Mouse (Mus musculus) CH12.LX (cell line): Measurements from ENCODE around the gene Abca1. TPM values are rescaled to one million over a fixed set of nuclear protein-coding genes. Genes with fewer than 3 reads are reported as not detected.
A peak's percentile ranks its signal among the peaks of the same experiment; 100 is the strongest.

ENCODE experiments used
- DNase-seq: peaks from one replicate; pipeline ENCODE4 v3.0.0-alpha.2; 2013; ENCODE audit errors: extremely low read depth
- H3K27ac ChIP-seq: 2 replicates; pipeline ENCODE4 v1.5.1; 2012; ENCODE audit warnings: low read depth, mild to moderate bottlenecking, control low read depth, moderate library complexity; ENCODE audit not compliant: insufficient read depth
- H3K27me3 ChIP-seq: replicated peaks from 2 replicates; pipeline ENCODE3; 2012; ENCODE audit warnings: inconsistent platforms
- H3K36me3 ChIP-seq, 2 experiments: replicated peaks in 1 of 2; 2 replicates each; pipeline versions ENCODE3 to v1.6.1; 2012; ENCODE audit warnings: inconsistent platforms in 1 of 2, low read length in 1 of 2, mild to moderate bottlenecking in 1 of 2, mixed read lengths in 1 of 2, moderate library complexity in 1 of 2; ENCODE audit not compliant: control insufficient read depth in 1 of 2, insufficient read depth in 1 of 2
- H3K4me1 ChIP-seq, 2 experiments: 2 replicates each; pipeline ENCODE4 v1.6.1; 2012; ENCODE audit warnings: inconsistent platforms in 1 of 2, moderate library complexity in 1 of 2; ENCODE audit not compliant: insufficient read depth in 2 of 2, control insufficient read depth in 1 of 2
- H3K4me2 ChIP-seq: 2 replicates; pipeline ENCODE4 v1.6.1; 2012; ENCODE audit warnings: low read depth, mild to moderate bottlenecking, control low read depth; ENCODE audit not compliant: poor library complexity, insufficient read depth, severe bottlenecking
- H3K4me3 ChIP-seq, 3 experiments: fragments of 150-350 bp in 1 of 3; sonication (generic) in 1 of 3; replicated peaks in 1 of 3; 2 replicates each; pipeline versions ENCODE3 to v1.5.1; 2011 to 2012; ENCODE audit warnings: low read depth in 2 of 3, low read length in 2 of 3, mild to moderate bottlenecking in 2 of 3, moderate library complexity in 2 of 3, control low read depth in 1 of 3, improper control_type of control experiment in 1 of 3, inconsistent platforms in 1 of 3, mixed read lengths in 1 of 3; ENCODE audit not compliant: poor library complexity in 1 of 3
- H3K79me2 ChIP-seq: replicated peaks from 2 replicates; pipeline ENCODE4 v1.6.1; 2012; ENCODE audit warnings: mild to moderate bottlenecking, moderate library complexity; ENCODE audit not compliant: control insufficient read depth, poor library complexity, insufficient read depth, severe bottlenecking; ENCODE audit errors: extremely low read depth
- H3K9ac ChIP-seq: 2 replicates; pipeline ENCODE4 v1.6.1; 2012; ENCODE audit warnings: low read depth, mild to moderate bottlenecking, control low read depth, moderate library complexity; ENCODE audit not compliant: insufficient read depth
- H3K9me3 ChIP-seq: replicated peaks from 2 replicates; pipeline ENCODE3; 2012; ENCODE audit warnings: low read length, inconsistent platforms, mixed read lengths
- BHLHE40 ChIP-seq: IDR thresholded peaks from 2 replicates; pipeline ENCODE4 v1.6.1; 2011; ENCODE audit warnings: mild to moderate bottlenecking, low read depth, low read length, improper control_type of control experiment
- CHD2 ChIP-seq: IDR thresholded peaks from 2 replicates; pipeline ENCODE4 v1.6.1; 2011; ENCODE audit warnings: low read length, improper control_type of control experiment
- E2F4 ChIP-seq: IDR thresholded peaks from 2 replicates; pipeline ENCODE4 v1.6.1; 2011; ENCODE audit warnings: low read depth, low read length, improper control_type of control experiment; ENCODE audit not compliant: insufficient replicate concordance
- ELF1 ChIP-seq: IDR thresholded peaks from 2 replicates; pipeline ENCODE4 v1.6.1; 2014; ENCODE audit warnings: low read depth, mild to moderate bottlenecking, inconsistent platforms, low read length, improper control_type of control experiment
- EP300 ChIP-seq: IDR thresholded peaks from 2 replicates; pipeline ENCODE4 v1.6.1; 2011; ENCODE audit warnings: low read length, improper control_type of control experiment
- ETS1 ChIP-seq: conservative IDR thresholded peaks from 2 replicates; pipeline ENCODE4 v1.6.1; 2012; ENCODE audit warnings: low read depth, mild to moderate bottlenecking, inconsistent platforms, low read length, improper control_type of control experiment, moderate library complexity
- GABPA ChIP-seq: IDR thresholded peaks from 2 replicates; pipeline ENCODE4 v1.6.1; 2012; ENCODE audit warnings: low read depth, low read length, improper control_type of control experiment, inconsistent platforms; ENCODE audit not compliant: insufficient replicate concordance
- IRF4 ChIP-seq: IDR thresholded peaks from 2 replicates; pipeline ENCODE4 v1.6.1; 2014; ENCODE audit warnings: low read depth, mild to moderate bottlenecking, inconsistent platforms, low read length, improper control_type of control experiment
- JUN ChIP-seq: IDR thresholded peaks from 2 replicates; pipeline ENCODE4 v1.6.1; 2011; ENCODE audit warnings: low read depth, mild to moderate bottlenecking, low read length, improper control_type of control experiment, moderate library complexity; ENCODE audit not compliant: insufficient read depth
- JUND ChIP-seq: conservative IDR thresholded peaks from 2 replicates; pipeline ENCODE4 v1.6.1; 2011; ENCODE audit warnings: low read depth, low read length, improper control_type of control experiment
- KAT2A ChIP-seq: IDR thresholded peaks from 2 replicates; pipeline ENCODE4 v1.6.1; 2012; ENCODE audit warnings: low read length, improper control_type of control experiment, inconsistent platforms; ENCODE audit not compliant: insufficient replicate concordance
- MAFK ChIP-seq: IDR thresholded peaks from 2 replicates; pipeline ENCODE4 v1.6.1; 2011; ENCODE audit warnings: low read length, improper control_type of control experiment; ENCODE audit not compliant: insufficient replicate concordance
- MAX ChIP-seq: IDR thresholded peaks from 2 replicates; pipeline ENCODE4 v1.6.1; 2011; ENCODE audit warnings: low read length, improper control_type of control experiment
- MEF2A ChIP-seq: IDR thresholded peaks from 2 replicates; pipeline ENCODE4 v1.6.1; 2014; ENCODE audit warnings: low read depth, mild to moderate bottlenecking, inconsistent platforms, low read length, improper control_type of control experiment, borderline replicate concordance
- MYC ChIP-seq: IDR thresholded peaks from 2 replicates; pipeline ENCODE4 v1.6.1; 2011; ENCODE audit warnings: low read depth, mild to moderate bottlenecking, improper control_type of control experiment, low read length
- NELFE ChIP-seq: IDR thresholded peaks from 2 replicates; pipeline ENCODE4 v1.6.1; 2011; ENCODE audit warnings: low read depth, low read length, improper control_type of control experiment
- NRF1 ChIP-seq: IDR thresholded peaks from 2 replicates; pipeline ENCODE4 v1.6.1; 2014; ENCODE audit warnings: low read depth, mild to moderate bottlenecking, inconsistent platforms, low read length, improper control_type of control experiment, moderate library complexity
- POLR2A ChIP-seq: IDR thresholded peaks from 2 replicates; pipeline ENCODE4 v1.6.1; 2011; ENCODE audit warnings: low read depth, mild to moderate bottlenecking, improper control_type of control experiment, low read length
- SIN3A ChIP-seq: IDR thresholded peaks from 2 replicates; pipeline ENCODE4 v1.6.1; 2012; ENCODE audit warnings: low read length, improper control_type of control experiment, inconsistent platforms
- TBP ChIP-seq: conservative IDR thresholded peaks from 2 replicates; pipeline ENCODE4 v1.6.1; 2011; ENCODE audit warnings: low read depth, low read length, improper control_type of control experiment
- TCF12 ChIP-seq: IDR thresholded peaks from 2 replicates; pipeline ENCODE4 v1.6.1; 2014; ENCODE audit warnings: low read depth, mild to moderate bottlenecking, inconsistent platforms, low read length, improper control_type of control experiment
- UBTF ChIP-seq: IDR thresholded peaks from 2 replicates; pipeline ENCODE4 v1.6.1; 2012; ENCODE audit warnings: low read depth, mild to moderate bottlenecking, inconsistent platforms, low read length, improper control_type of control experiment, moderate library complexity
- USF2 ChIP-seq: conservative IDR thresholded peaks from 2 replicates; pipeline ENCODE4 v1.6.1; 2011; ENCODE audit warnings: low read depth, low read length, improper control_type of control experiment
- ZMIZ1 ChIP-seq: IDR thresholded peaks from 2 replicates; pipeline ENCODE4 v1.6.1; 2012; ENCODE audit warnings: low read depth, mild to moderate bottlenecking, inconsistent platforms, low read length, improper control_type of control experiment
- ZNF384 ChIP-seq: IDR thresholded peaks from 2 replicates; pipeline ENCODE4 v1.6.1; 2012; ENCODE audit warnings: low read depth, low read length, improper control_type of control experiment, inconsistent platforms
- dilution Hi-C: fragments of 300-500 bp; cut with MboI; formaldehyde crosslinking; loops from 2 replicates; pipeline ENCODE4 v1.14.3; 2020; ENCODE audit warnings: low sequenced_read_pairs; ENCODE audit not compliant: extremely low pct_unique_long_range_greater_than_20kb, extremely low pct_ligation_motif_present
- in situ Hi-C: fragments of 300-500 bp; cut with MboI; formaldehyde crosslinking; loops from 3 replicates; pipeline ENCODE4 v1.14.3; 2019; ENCODE audit warnings: low sequenced_read_pairs, low pct_ligation_motif_present, low pct_unique_long_range_greater_than_20kb, mixed read lengths
- polyA plus RNA-seq: library from polyadenylated mRNA; unstranded; fragments of >175 nt; gene quantifications from 2 replicates; pipeline ENCODE4 v1.2.1, GENCODE M21; 2012; ENCODE audit warnings: low read depth; ENCODE audit not compliant: insufficient read length
- total RNA-seq, 2 experiments: library from RNA; depleted of rRNA; stranded (reverse); fragments of 300-350 nt in 1 of 2; fragments of >200 nt in 1 of 2; gene quantifications; 2 replicates each; pipeline ENCODE4 v1.2.3; 2012 to 2014

The Abca1 gene
- total and polyA plus RNA-seq, 3 experiments, result 0.13 to 0.46 (median 0.35) TPM

- dilution Hi-C loops (no loop called here), in situ Hi-C loops (no loop called here)
- Histone ChIP-seq H3K79me2 (no peaks in the 10 kb centered on the region), H3K4me2 (peak overlapping the region; percentile 60; the same call in 1 of the 2 replicates), H3K9me3 (no peaks in the 10 kb centered on the region), H3K4me1 (peaks cover 12 to 51% of the 10 kb centered on the region in 2 experiments), H3K27ac (no peak overlapping the region), H3K36me3 (no peaks in the 10 kb centered on the region), H3K27me3 (peaks cover 5% of the 10 kb centered on the region), H3K9ac (no peak overlapping the region), H3K4me3 (no peak overlapping the region)
- peak; percentile 86 for DNase-seq
- 0 out of 2 replicates have a peak, but pooled peaks have one; percentile 15 for TF ChIP-seq JUND
- TF ChIP-seq TBP, result no peak
- TF ChIP-seq JUN, result no peak
- 0 out of 2 replicates have a peak, but pooled peaks have one; percentile 22 for TF ChIP-seq SIN3A
- no peak for TF ChIP-seq POLR2A
- 0 out of 2 replicates have a peak, but pooled peaks have one; percentile 53 for TF ChIP-seq KAT2A
- no peak for TF ChIP-seq CHD2
- no peak for TF ChIP-seq USF2
- TF ChIP-seq IRF4, result peak; percentile 65
- TF ChIP-seq TCF12, result 0 out of 2 replicates have a peak, but pooled peaks have one; percentile 38
- peak; percentile 53; the same call in 1 of the 2 replicates for TF ChIP-seq EP300
- 0 out of 2 replicates have a peak, but pooled peaks have one; percentile 64 for TF ChIP-seq MAFK
- peak; percentile 75 for TF ChIP-seq ETS1
- TF ChIP-seq GABPA, result no peak
- peak; percentile 70; the same call in 1 of the 2 replicates for TF ChIP-seq MEF2A
- no peak for TF ChIP-seq MYC
- no peak for TF ChIP-seq NELFE
- TF ChIP-seq ZNF384, result no peak
- no peak for TF ChIP-seq MAX
- TF ChIP-seq UBTF, result no peak
- TF ChIP-seq NRF1, result no peak
- peak; percentile 60 for TF ChIP-seq BHLHE40
- TF ChIP-seq E2F4, result no peak
- peak; percentile 29; the same call in 1 of the 2 replicates for TF ChIP-seq ELF1
- TF ChIP-seq ZMIZ1, result no peak
These were observed 9.2 kb downstream of the Abca1 start for GRCm38 (mm10) chr4:53150516-53150915.
